Mouse (Mus musculus) R1 (cell line): ENCODE data around the gene Sox15.

Experiments used
- DNase-seq: peaks from one replicate; pipeline ENCODE4 v3.0.0-alpha.2; 2018; ENCODE audit warnings: low read depth, low spot score

The Sox15 gene

DNA sequence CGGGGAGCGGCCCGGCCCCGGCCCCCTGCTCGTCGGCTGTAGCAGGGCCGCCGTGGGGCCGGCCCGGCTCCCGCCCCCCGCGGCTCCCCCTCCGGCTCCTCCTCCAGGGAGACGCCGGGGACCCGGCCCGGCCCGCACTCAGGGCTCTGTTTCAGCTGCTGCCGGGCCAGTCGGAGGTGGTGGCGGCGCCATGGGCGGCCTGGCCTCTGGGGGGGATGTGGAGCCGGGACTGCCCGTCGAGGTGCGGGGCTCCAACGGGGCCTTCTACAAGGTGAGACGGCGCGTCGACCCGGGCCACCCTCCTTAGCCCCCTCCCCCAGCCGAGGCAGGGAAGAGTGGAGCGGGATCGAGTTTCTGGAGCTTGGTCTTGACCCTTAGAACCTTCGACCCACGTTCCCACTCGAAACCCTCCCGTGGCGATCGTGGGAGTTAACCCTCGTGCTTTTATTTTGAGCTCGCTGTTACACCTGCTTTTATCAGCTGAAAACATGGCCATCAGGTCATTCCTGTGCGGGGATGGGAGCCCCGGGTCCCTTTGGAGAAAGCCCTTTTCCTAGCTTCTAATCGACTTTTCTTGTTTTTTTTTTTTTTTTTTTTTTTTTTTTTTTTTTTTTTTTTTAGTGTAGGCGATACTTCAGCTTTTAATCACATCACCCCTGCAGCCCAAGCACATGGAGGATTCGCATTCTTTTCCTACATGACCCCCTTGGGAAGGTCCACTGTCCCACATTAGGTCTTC, 21.8 kb upstream of the Sox15 start:
- peak; percentile 69 for DNase-seq

- DNase-seq, result no peak
Measured at GRCm38 (mm10) chr11:69635471-69635870, 19.6 kb upstream of the Sox15 start.

DNA sequence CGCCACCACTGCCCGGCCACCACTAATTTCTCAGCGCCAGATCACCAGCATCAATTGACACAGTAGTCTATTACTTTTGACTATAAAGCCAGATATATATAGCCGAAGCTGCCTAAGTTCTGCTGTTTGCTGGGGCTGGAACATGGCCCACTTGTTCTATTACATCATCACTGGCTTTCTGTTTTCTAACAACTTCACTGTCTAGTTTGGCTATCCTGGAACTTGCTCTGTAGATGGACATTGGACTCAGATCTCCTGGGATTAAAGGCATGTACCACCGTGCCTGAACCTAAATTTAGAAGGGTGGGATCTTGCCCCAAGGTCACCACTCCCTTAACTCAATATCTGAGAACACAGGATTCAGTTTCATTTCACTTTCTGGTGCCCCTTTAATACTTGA, 9.3 kb upstream of the Sox15 start:
- no peak for DNase-seq

DNA sequence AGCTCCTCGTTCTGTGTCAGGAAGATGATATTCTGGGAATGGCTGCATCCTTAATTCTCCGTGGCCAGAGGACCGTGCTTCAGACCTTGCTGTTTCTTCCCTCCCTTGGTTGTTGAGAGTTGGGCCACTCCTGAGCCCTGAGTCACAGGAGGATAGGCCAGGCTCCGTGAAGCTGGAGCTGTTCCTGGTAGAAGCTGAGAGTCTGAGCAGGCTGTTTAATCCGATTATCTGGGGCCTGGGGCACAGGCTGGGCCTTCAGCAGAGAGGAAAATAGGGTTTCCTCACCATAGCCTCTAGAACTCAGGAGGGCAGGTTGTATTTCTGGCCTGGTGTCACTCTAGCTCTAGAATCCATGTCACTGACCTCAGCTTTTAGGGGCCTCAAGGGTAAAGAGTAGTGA, 1.7 kb upstream of the Sox15 start:
- no peak for DNase-seq

DNA sequence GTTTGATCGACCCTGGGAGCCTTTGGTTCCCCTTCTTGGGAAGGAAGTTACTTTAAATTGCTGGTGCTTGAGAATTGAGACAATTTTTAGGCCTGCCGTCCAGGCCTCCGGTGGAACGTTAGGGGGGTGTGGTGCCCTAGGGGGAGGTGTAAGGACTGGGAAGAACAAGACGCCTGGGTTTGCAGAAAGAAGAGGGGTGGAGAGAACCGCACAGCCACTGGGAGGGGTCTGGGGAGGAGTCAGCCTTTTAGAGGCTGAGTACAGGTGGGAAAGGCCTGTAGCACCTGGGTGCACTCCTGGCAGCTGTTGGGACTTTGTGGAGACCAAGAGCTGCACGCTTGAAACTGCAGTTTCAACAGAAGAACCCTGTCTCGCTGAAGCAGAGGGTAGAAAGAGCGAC, 354 bp upstream of the Sox15 start:
- peak; percentile 92 for DNase-seq

- DNase-seq, result no peak
Measured at GRCm38 (mm10) chr11:69656065-69656455, 946 bp downstream of the Sox15 start.

DNA sequence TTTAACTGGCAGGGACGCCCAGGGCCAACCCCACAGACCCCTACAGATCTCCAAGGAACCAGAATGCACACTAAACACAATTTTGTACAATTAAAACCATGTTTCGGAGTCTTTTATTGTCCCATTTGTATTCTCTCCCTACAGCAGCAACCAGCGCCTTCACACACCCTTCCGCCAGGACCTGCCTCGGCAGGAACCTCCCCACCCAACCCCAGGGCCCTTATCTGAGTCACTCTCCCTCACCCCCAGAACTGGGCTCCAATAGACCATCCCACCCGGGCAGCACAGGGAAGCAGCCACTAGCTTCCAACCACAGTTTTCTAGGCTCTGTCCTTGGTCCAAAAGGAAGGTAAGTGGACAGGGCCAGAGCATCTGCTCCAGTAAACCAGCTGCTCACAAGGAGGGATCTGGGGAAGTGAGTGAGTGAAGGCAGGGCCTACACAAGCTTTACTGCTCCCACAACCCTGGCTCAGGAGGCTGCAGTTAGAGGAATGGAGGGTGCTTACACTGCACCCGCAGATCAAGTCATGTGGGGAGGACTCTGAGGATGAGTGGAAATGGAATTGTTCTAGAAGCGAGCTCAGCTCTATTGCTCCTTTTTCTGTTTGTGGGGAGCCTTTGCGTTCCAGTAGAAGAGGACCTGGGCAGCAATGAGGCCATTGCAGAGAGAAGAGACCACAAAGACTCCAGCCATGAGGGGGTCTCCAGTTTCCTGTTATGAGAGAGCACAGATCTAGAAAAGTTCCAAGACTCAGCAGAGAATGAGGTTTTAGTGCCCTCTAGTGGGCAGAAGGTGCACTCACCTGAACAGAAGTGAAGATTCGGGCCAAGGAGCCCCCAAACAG, 1.7 kb downstream of the Sox15 start:
- DNase-seq, result peak; percentile 86

DNA sequence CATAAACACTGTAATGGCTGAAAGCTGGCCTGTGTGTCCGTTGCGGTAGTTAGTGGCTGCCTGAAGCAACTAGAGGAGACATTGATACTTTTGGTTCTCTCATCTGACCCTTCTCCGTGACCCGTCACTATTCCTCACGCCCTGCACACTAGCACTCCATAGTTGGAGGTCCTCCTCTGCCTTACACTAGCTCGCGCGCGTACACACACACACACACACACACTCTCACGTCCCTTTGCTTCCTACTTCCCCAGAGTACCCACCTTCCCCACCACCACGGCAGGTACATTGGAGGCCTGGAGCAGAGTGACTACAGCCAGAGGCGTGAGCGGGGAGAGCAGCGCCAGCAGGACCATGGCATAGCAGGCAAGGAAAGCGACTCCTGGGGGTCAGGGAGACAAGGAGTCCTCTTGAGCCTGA, 2.4 kb downstream of the Sox15 start:
- no peak for DNase-seq

DNA sequence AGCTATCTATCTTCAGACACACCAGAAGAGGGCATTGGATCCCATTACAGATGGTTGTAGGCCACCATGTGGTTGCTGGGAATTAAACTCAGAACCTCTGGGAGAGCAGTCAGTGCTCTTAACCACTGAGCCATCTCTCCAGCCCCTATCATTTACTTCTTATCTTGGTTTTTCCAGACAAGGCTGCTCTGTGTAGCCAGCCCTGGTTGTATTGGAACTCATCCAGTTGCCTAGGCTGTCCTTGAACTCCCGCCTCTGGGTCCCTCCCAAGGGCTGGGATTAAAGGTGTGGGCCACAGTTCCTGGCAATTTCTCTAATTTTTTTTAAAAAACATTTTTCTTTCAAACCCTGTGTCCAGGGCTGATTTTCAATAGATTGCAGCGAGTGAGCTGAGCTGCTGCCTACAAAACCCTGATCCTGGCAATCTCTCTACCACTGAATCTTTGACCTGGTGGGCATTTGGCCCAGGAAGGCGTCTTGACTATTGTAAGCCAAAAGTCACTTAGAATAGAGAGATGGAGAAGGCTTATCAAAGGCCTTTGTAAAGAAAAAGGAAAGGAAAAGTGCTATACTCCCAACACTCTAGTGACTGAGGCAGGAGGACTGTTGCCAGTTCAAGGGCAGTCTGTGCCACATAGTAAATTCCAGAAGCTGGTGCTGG, 6.2 kb downstream of the Sox15 start:
- no peak for DNase-seq

GRCm38 (mm10) chr11:69662213-69662966, 7.3 kb downstream of the Sox15 start, which contains the start of gene Mpdu1:
Gene Mpdu1 (minus strand): TSS chr11:69662642.
- DNase-seq, result peak; percentile 98

GRCm38 (mm10) chr11:69662967-69663671, 8.0 kb downstream of the Sox15 start:
- DNase-seq, result no peak

- no peak for DNase-seq
Measured at GRCm38 (mm10) chr11:69663795-69664194, 8.7 kb downstream of the Sox15 start.

DNA sequence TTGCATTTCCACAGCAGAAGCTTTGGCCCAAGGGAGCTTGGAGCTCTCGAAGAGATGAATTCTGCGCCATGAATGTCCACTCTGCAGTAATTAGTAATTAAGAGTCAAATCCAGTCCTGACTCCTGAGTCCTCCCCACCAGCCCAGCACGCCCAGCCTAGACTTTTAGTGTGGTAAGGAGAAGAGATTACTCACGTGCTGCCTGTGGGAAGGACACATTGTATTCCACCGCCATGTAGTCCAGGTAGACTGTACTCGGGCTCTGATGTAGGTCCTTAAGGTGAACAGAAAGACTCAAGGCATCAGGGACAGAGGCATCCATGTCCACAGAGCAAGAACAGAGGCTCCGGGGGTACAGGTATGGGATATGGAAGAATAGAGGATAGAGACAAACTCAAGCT, 9.7 kb downstream of the Sox15 start:
- no peak for DNase-seq

- DNase-seq, result no peak
Measured at GRCm38 (mm10) chr11:69665457-69665960, 10.4 kb downstream of the Sox15 start.

DNA sequence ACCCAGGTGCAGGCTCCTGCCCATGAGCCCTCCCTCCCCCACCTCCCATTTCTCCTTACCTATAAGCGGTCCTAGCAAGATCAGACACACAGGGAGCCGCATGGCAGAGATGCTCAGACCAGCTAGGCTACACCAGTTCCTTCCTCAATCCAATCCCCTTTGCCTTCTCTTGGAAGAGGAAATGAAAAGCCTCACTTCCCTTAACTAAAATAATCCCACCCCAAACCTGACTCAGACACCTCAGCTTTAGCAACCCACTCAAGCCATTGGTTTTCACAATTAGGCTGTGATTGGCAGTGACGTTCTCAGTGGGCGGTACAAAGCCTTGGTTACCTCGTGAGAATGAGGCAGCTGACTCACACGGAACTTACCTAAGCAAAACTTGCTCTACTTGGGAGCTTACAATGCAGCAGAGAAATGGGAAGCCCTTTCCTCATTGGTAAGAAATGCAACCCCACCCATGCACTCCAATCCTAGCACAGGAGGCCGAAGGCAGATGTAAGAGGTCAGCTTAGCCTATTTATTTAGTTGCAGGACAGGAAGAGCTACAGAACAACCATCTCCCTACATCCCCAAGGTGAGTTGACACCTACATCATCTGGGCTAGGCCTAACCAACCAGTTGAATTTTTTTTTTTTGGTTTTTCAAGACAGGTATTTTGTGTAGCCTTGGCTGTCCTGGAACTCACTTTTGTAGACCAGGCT, 11.0 kb downstream of the Sox15 start, which contains the start of gene Cd68:
Gene Cd68 (minus strand): TSS at position 193 of the 704 bp plus-strand sequence.
- DNase-seq, result peak; percentile 98

- no peak for DNase-seq
Measured at GRCm38 (mm10) chr11:69666665-69667005, 11.5 kb downstream of the Sox15 start.

GRCm38 (mm10) chr11:69670786-69671725, 15.9 kb downstream of the Sox15 start:
- peak; percentile 96 for DNase-seq

DNA sequence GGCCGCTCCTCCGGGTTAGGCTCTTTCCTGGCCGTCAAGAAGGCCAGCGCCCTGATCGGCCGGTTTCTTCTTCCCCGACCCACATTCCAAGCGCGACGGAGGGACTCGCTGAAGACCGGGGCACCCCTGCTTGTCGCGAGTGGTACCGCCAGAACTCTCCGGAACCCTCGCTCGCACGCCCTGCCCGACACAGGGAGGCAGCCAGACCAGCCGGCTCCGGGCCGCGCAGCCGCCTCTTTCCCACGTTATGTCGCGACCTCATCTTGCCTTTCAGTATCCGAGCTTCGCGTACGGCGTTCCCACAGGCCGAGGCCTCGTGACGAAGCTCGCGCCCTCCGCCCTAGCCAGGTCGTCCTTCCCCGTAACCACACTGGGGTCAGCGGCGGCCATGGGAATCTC, 16.6 kb downstream of the Sox15 start:
- peak; percentile 61 for DNase-seq

- DNase-seq, result peak; percentile 100
Measured at GRCm38 (mm10) chr11:69672211-69672706, 17.1 kb downstream of the Sox15 start, which contains the start of gene Eif4a1. Gene Eif4a1 (minus strand): TSS chr11:69672423.
